Mouse (Mus musculus) thymus, postnatal 0 days (tissue): Measurements from ENCODE around the gene Fen1. TPM values are rescaled to one million over a fixed set of nuclear protein-coding genes. Genes with fewer than 3 reads are reported as not detected.

Experiments used
- microRNA-seq: library from miRNA; unstranded; fragments of <30 nt; microRNA quantifications from one replicate; pipeline ENCODE4, GENCODE M21; 2016; ENCODE audit warnings: borderline number of aligned reads
- polyA plus RNA-seq: library from polyadenylated mRNA; unstranded; fragments of >200 nt; fragmentation: Nextera tagmentation; extraction: Ambion mirVana; gene quantifications from 2 replicates; pipeline ENCODE4 v1.2.1, GENCODE M21; 2015

The Fen1 gene
- polyA plus RNA-seq, 1 experiment from 2014 or later = 127 TPM

Small RNA genes within 50 kb of the gene (microRNA-seq; reads per million reads assigned to microRNA genes)
- 2.1 reads per million for gene Mir6993

Other genes starting within 250 kb of the Fen1 start
- 2,555 and 2,649 TPM in 2 replicates for gene Fth1, start 223.6 kb downstream of the Fen1 start, polyA plus RNA-seq
- 0.39 and 0.54 TPM in 2 replicates for gene Best1, start 202.5 kb downstream of the Fen1 start, polyA plus RNA-seq
- gene Rab3il1, start 202.5 kb downstream of the Fen1 start, polyA plus RNA-seq = 12.6 and 13.3 TPM in 2 replicates
- gene Fads3, start 162.6 kb downstream of the Fen1 start, polyA plus RNA-seq = 1.2 and 1.6 TPM in 2 replicates
- 27.7 and 29.0 TPM in 2 replicates for gene Fads2, start 102.4 kb downstream of the Fen1 start, polyA plus RNA-seq
- 29.0 and 29.2 TPM in 2 replicates for gene Fads1, start 21.3 kb downstream of the Fen1 start, polyA plus RNA-seq
- gene Tmem258, start 155 bp downstream of the Fen1 start, polyA plus RNA-seq = 563 and 614 TPM in 2 replicates
- 0.03 and 0.12 TPM in 2 replicates for gene Myrf, start 36.6 kb upstream of the Fen1 start, polyA plus RNA-seq
- gene Dagla, start 100.7 kb upstream of the Fen1 start, polyA plus RNA-seq = 0.17 and 0.18 TPM in 2 replicates
- 0.23 and 0.60 TPM in 2 replicates for gene Syt7, start 184.9 kb upstream of the Fen1 start, polyA plus RNA-seq